Mouse (Mus musculus): ENCODE measurements around the gene Pet117. TPM values are rescaled to one million over a fixed set of nuclear protein-coding genes. Genes with fewer than 3 reads are reported as not detected.

The Pet117 gene
- polyA plus RNA-seq, 1 experiment = not detected

GRCm38 (mm10) chr2:144381741-144382140 lies 12.9 kb downstream of the Pet117 start:
- DNase-seq (ENCODE audit: low spot score) = no peak

- no peak for DNase-seq (ENCODE audit: low spot score)
Observed at GRCm38 (mm10) chr2:144382624-144383138, 13.9 kb downstream of the Pet117 start.

GRCm38 (mm10) chr2:144386296-144386695 lies 17.5 kb downstream of the Pet117 start:
- DNase-seq (ENCODE audit: low spot score) = no peak

GRCm38 (mm10) chr2:144388416-144388815 lies 19.6 kb downstream of the Pet117 start:
- no peak for DNase-seq (ENCODE audit: low spot score)

GRCm38 (mm10) chr2:144399531-144399930 lies 30.7 kb downstream of the Pet117 start:
- no peak for DNase-seq (ENCODE audit: low spot score)

GRCm38 (mm10) chr2:144400659-144401058 lies 31.9 kb downstream of the Pet117 start:
- no peak for DNase-seq (ENCODE audit: low spot score)

- DNase-seq (ENCODE audit: low spot score) = no peak
Observed at GRCm38 (mm10) chr2:144409037-144409436, 40.2 kb downstream of the Pet117 start.

- DNase-seq (ENCODE audit: low spot score) = no peak
Observed at GRCm38 (mm10) chr2:144410603-144411002, 41.8 kb downstream of the Pet117 start.

- DNase-seq (ENCODE audit: low spot score) = no peak
Observed at GRCm38 (mm10) chr2:144414646-144415045, 45.9 kb downstream of the Pet117 start.

- no peak for DNase-seq (ENCODE audit: low spot score)
Observed at GRCm38 (mm10) chr2:144416859-144417258, 48.1 kb downstream of the Pet117 start.

- no peak for DNase-seq (ENCODE audit: low spot score)
Observed at GRCm38 (mm10) chr2:144418062-144418461, 49.3 kb downstream of the Pet117 start.

GRCm38 (mm10) chr2:144422094-144422675 lies 53.4 kb downstream of the Pet117 start:
- DNase-seq (ENCODE audit: low spot score) = no peak

Other genes starting within 250 kb of the Pet117 start
- 8.3 TPM in 2 replicates for gene Mgme1, start 98.3 kb upstream of the Pet117 start, polyA plus RNA-seq (2012; rRNA removed)
- 66.6 and 72.2 TPM in 2 replicates for gene Snx5, start 98.1 kb upstream of the Pet117 start, polyA plus RNA-seq (2012; rRNA removed)
- 4.9 and 5.7 TPM in 2 replicates for gene Ovol2, start 36.9 kb upstream of the Pet117 start, polyA plus RNA-seq (2012; rRNA removed)
- 27.7 and 28.5 TPM in 2 replicates for gene Kat14, start within 50 bp of the Pet117 start, polyA plus RNA-seq (2012; rRNA removed)
- 2.1 and 2.7 TPM in 2 replicates for gene Dzank1, start 158.4 kb downstream of the Pet117 start, polyA plus RNA-seq (2012; rRNA removed)
- gene Polr3f, start 158.7 kb downstream of the Pet117 start, polyA plus RNA-seq (2012; rRNA removed) = 15.4 and 16.2 TPM in 2 replicates
- 36.1 and 36.8 TPM in 2 replicates for gene Rbbp9, start 181.9 kb downstream of the Pet117 start, polyA plus RNA-seq (2012; rRNA removed)
- gene Sec23b, start 187.2 kb downstream of the Pet117 start, polyA plus RNA-seq (2012; rRNA removed) = 42.7 and 51.4 TPM in 2 replicates
- gene Smim26, start 225.1 kb downstream of the Pet117 start, polyA plus RNA-seq (2012; rRNA removed) = 53.9 and 61.6 TPM in 2 replicates
- 21.6 and 24.7 TPM in 2 replicates for gene Dtd1, start 230.9 kb downstream of the Pet117 start, polyA plus RNA-seq (2012; rRNA removed)

Measured in urinary bladder, adult 2 months (tissue).